ENCODE assay signal across 18 mouse cellular contexts in the genomic region with DNA sequence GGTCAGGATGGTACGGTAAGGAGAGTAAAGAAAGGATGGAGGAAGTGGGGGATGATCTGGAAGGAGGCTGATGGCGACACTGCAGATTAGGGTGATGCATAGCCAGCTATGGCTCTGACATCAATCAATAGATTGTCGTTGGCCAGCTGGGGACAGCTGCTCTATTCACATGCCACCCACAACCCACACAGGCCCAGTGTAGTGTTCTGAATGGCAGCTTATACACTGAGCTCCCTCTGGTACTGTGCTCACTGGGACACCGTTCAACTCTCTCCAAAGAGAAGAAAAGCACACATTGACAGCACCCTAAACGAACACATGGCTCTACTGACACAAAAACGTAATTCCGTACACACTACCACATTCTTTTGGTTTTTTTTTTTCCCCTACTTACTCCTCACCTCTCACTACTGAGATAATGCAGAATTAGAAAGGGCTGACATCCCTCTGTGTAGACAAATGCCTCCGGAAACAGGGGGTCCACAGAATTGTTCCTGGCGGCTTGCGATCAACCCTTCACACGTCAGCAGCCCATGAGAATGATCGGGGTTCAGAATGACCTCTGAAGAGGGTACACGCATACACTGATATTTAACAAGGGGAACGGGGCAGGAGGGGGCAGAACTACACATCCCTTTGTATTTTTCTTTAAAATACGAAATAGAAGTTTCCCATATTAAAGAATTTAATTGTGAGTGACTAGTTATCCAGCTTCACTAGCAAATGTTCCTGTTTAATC.
DNase-seq lines count a peak whose midpoint lies in the region; ATAC-seq lines count a peak whose summit lies in the region.
"Had no signal": no experiment of that assay in that cellular context is flagged by ENCODE, and none has a peak within 500 bp of the region (broad histone marks: within the 10 kb centered on the region; RNA-seq: fewer than 3 reads in every experiment).

No protein-coding gene starts in this region.

- H3K27me3 ChIP-seq in midbrain, embryonic 13.5 days, result no peaks in the 10 kb centered on the region
- H3K27me3 ChIP-seq in midbrain, embryonic 14.5 days (ENCODE audit: control insufficient read depth, insufficient read depth, low read length), result no peaks in the 10 kb centered on the region
- H3K27me3 ChIP-seq: CH12.LX had no signal

- 0 out of 2 replicates have a peak, but pooled peaks have one; percentile 31 for ATAC-seq in cerebellum, adult (ENCODE audit: insufficient number of reproducible peaks, low FRiP score, low TSS enrichment)
- ATAC-seq in midbrain, embryonic 13.5 days, result 0 out of 2 replicates have a peak, but pooled peaks have one; percentile 58
- ATAC-seq in midbrain, embryonic 14.5 days (ENCODE audit: low FRiP score, low TSS enrichment), result no peak
- ATAC-seq: activated CD4-positive, CD25-positive, alpha-beta regulatory T cell, adult 4 months had no signal

- no peak overlapping the region for H3K27ac ChIP-seq in midbrain, embryonic 13.5 days
- H3K27ac ChIP-seq in midbrain, embryonic 14.5 days (replicated peaks; ENCODE audit: low read depth, low read length), result no peak overlapping the region
- H3K27ac ChIP-seq: heart, embryonic 10.5 days; liver, embryonic 14.5 days had no signal

- no peaks in the 10 kb centered on the region for H3K36me3 ChIP-seq in midbrain, embryonic 13.5 days
- no peaks in the 10 kb centered on the region for H3K36me3 ChIP-seq in midbrain, embryonic 14.5 days (ENCODE audit: control insufficient read depth, insufficient read depth, low read length)
- H3K36me3 ChIP-seq: embryonic facial prominence, embryonic 10.5 days; heart, embryonic 10.5 days had no signal

- no peaks in the 10 kb centered on the region for H3K9me3 ChIP-seq in midbrain, embryonic 13.5 days
- H3K9me3 ChIP-seq in midbrain, embryonic 14.5 days (ENCODE audit: control insufficient read depth, low read length), result no peaks in the 10 kb centered on the region
- H3K9me3 ChIP-seq: embryonic facial prominence, embryonic 10.5 days; heart, embryonic 10.5 days had no signal

- H3K4me2 ChIP-seq in midbrain, embryonic 13.5 days (replicated peaks), result no peak overlapping the region
- no peak overlapping the region for H3K4me2 ChIP-seq in midbrain, embryonic 14.5 days (ENCODE audit: low read length)

- H3K9ac ChIP-seq in midbrain, embryonic 13.5 days (replicated peaks), result no peak overlapping the region
- no peak overlapping the region for H3K9ac ChIP-seq in midbrain, embryonic 14.5 days (replicated peaks; ENCODE audit: low read length)
- H3K9ac ChIP-seq: liver, embryonic 14.5 days had no signal

- H3K4me3 ChIP-seq in midbrain, embryonic 13.5 days (replicated peaks), result no peak overlapping the region
- H3K4me3 ChIP-seq in midbrain, embryonic 14.5 days (replicated peaks; ENCODE audit: low read depth, low read length), result no peak overlapping the region
- H3K4me3 ChIP-seq: embryonic facial prominence, embryonic 10.5 days; heart, embryonic 10.5 days had no signal

- 0 out of 2 replicates have a peak, but pooled peaks cover 14% of the 10 kb centered on the region for H3K4me1 ChIP-seq in midbrain, embryonic 13.5 days (replicated peaks)
- H3K4me1 ChIP-seq in midbrain, embryonic 14.5 days (ENCODE audit: control insufficient read depth, insufficient read depth, low read length), result no peaks in the 10 kb centered on the region

- no peak for DNase-seq in cerebellum, adult 11-12 months
- peak; percentile 45 for DNase-seq in layer of hippocampus, adult 11-12 months (ENCODE audit: low spot score)
- DNase-seq in layer of hippocampus, postnatal 25 days (ENCODE audit: extremely low spot score in 1 of 2, low spot score in 1 of 2), result no peak
- DNase-seq in midbrain, embryonic 14.5 days, result no peak
- peak; percentile 26 to 38 for DNase-seq in layer of hippocampus, postnatal 36 days
- no peak for DNase-seq in kidney, adult 18-20 months
- DNase-seq: cerebellum, postnatal 14 days; gastrocnemius, postnatal 10 days; heart, postnatal 36 days; kidney, adult 2 months; left cerebral cortex, postnatal 4 days had no signal

- 74% methylated on average over 15 of the region's 15 CpGs for WGBS in midbrain, embryonic 13.5 days
- 65% methylated on average over 15 of the region's 15 CpGs for WGBS in midbrain, embryonic 14.5 days

Comparison
In these comparisons a context has a peak if more than half of its experiments do, and no peak if none do; other contexts are left out.
1. DNase-seq: peak in layer of hippocampus, adult 11-12 months (single experiment) and layer of hippocampus, postnatal 36 days (2 of 2); none in cerebellum, adult 11-12 months (single experiment), layer of hippocampus, postnatal 25 days (0 of 2), midbrain, embryonic 14.5 days (single experiment) and kidney, adult 18-20 months (single experiment).